Mouse (Mus musculus) heart, embryonic 16.5 days (tissue): ENCODE data around the gene Brd4. TPM values are rescaled to one million over a fixed set of nuclear protein-coding genes. Genes with fewer than 3 reads are reported as not detected.

Experiments used
- ATAC-seq: fragments of 200-750 bp; cut with Nextera tagmentation; replicated peaks from 2 replicates; pipeline ENCODE4 v1.8.0; 2017; ENCODE audit warnings: moderate number of reproducible peaks; ENCODE audit not compliant: insufficient read depth, low FRiP score; ENCODE audit errors: extremely low read depth
- H3K27ac ChIP-seq: fragments of 300-500 bp; sonication (generic); 2 replicates; pipeline ENCODE4 v1.5.1; 2014; ENCODE audit warnings: mild to moderate bottlenecking, low read length, control low read depth, moderate library complexity
- H3K27me3 ChIP-seq: fragments of 300-500 bp; sonication (generic); 2 replicates; pipeline ENCODE4 v1.6.1; 2014; ENCODE audit warnings: low read length, mixed read lengths; ENCODE audit not compliant: control insufficient read depth, insufficient read depth
- H3K36me3 ChIP-seq: fragments of 300-500 bp; sonication (generic); 2 replicates; pipeline ENCODE4 v1.6.1; 2014; ENCODE audit not compliant: control insufficient read depth, insufficient read depth
- H3K4me1 ChIP-seq: fragments of 300-500 bp; sonication (generic); 2 replicates; pipeline ENCODE4 v1.6.1; 2014; ENCODE audit warnings: low read length, mixed read lengths; ENCODE audit not compliant: control insufficient read depth, insufficient read depth
- H3K4me2 ChIP-seq: fragments of 300-500 bp; sonication (generic); 2 replicates; pipeline ENCODE4 v1.6.1; 2014; ENCODE audit warnings: low read depth, mild to moderate bottlenecking, control low read depth, low read length
- H3K4me3 ChIP-seq: fragments of 300-500 bp; sonication (generic); 2 replicates; pipeline ENCODE4 v1.5.1; 2014; ENCODE audit warnings: mild to moderate bottlenecking, control low read depth, low read length
- H3K9ac ChIP-seq: fragments of 300-500 bp; sonication (generic); 2 replicates; pipeline ENCODE4 v1.6.1; 2014; ENCODE audit warnings: low read length, control low read depth
- H3K9me3 ChIP-seq: fragments of 300-500 bp; sonication (generic); replicated peaks from 2 replicates; pipeline ENCODE4 v1.6.1; 2016; ENCODE audit warnings: low read length; ENCODE audit not compliant: control insufficient read depth
- WGBS: fragments of 180-500 bp; shearing (Covaris S2); extraction: QIAGEN DNeasy Blood & Tissue Kit; methylation state at CpG from one replicate; pipeline ENCODE4 v1.1.7; 2014; 5-methylcytosine and 5-hydroxymethylcytosine counted together
- polyA plus RNA-seq: library from polyadenylated mRNA; unstranded; fragments of >200 nt; fragmentation: Nextera tagmentation; extraction: Ambion mirVana; gene quantifications from 2 replicates; pipeline ENCODE4 v1.2.1, GENCODE M21; 2015

Brd4 gene
- polyA plus RNA-seq, 1 experiment from 2014 or later, result 54.1 TPM

GRCm38 (mm10) chr17:32253261-32253660, 31.3 kb downstream of the Brd4 start:
- Histone ChIP-seq H3K4me2 (no peak overlapping the region), H3K4me1 (peaks cover 14% of the 10 kb centered on the region), H3K36me3 (peaks cover 6% of the 10 kb centered on the region; the same call in 1 of the 2 replicates), H3K9me3 (no peaks in the 10 kb centered on the region), H3K9ac (no peak overlapping the region), H3K4me3 (no peak overlapping the region), H3K27me3 (no peaks in the 10 kb centered on the region), H3K27ac (no peak overlapping the region)
- WGBS, result 95% methylated on average over 2 of the region's 2 CpGs
- ATAC-seq, result no peak

DNA sequence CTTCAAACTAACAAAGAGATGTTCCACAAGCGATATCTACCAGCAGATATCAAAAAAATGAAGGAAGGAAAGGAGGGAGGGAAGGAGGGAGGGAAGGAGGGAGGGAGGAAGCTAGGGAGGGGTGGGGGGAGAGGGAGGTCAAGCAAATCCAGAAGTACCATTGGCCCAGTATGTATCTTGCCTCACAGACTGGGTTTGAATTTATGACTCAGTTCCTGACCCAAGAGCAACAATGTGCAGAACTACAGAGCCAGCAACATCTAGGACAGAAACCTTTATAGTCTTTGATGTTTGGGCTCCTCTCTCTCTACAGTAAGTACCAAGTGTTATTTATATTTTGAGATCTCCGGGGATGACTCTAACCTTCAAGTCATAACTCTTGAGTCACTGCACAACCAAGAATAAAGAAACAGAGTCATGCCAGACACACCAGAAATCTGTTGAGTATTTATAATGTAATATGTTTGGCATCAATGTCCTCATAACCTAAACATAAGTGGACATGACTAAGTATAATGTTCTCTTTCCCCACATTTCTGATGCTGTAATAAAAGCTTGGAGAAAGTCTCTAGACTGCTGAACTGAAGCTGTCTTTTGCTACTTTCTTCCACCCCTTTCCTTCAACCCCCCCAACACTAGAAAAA, 32.6 kb downstream of the Brd4 start:
- no peak for ATAC-seq
- no peak overlapping the region for H3K4me2 ChIP-seq
- H3K4me3 ChIP-seq, result no peak overlapping the region
- no peaks in the 10 kb centered on the region for H3K9me3 ChIP-seq
- H3K27me3 ChIP-seq, result no peaks in the 10 kb centered on the region
- H3K36me3 ChIP-seq, result peaks cover 6% of the 10 kb centered on the region; the same call in 1 of the 2 replicates
- H3K9ac ChIP-seq, result no peak overlapping the region
- H3K4me1 ChIP-seq, result peaks cover 4% of the 10 kb centered on the region
- 66% methylated on average over 2 of the region's 2 CpGs for WGBS
- H3K27ac ChIP-seq, result no peak overlapping the region

DNA sequence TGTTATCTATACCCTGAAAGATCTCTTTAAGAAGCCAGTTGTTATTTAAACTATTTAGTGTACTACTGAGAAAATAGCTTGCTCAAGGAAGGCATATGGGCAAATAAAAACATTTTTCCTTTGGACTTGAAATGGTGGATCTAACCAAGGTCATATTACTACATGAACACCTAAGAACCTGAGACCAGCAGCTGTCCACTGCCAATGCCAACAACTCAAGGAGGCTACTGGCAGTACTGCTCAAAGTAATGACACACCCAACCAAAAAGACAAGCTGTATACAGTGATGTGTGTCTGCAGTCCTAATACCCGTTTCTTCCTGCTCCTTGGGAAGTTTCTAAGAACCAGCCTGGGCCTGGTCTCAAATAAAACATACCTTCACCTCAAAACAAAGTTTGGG, 34.5 kb downstream of the Brd4 start:
- Histone ChIP-seq H3K4me2 (no peak overlapping the region), H3K4me1 (peaks cover 3% of the 10 kb centered on the region; the same call in 1 of the 2 replicates), H3K9ac (no peak overlapping the region), H3K4me3 (no peak overlapping the region), H3K9me3 (no peaks in the 10 kb centered on the region), H3K27me3 (no peaks in the 10 kb centered on the region), H3K27ac (no peak overlapping the region), H3K36me3 (peaks cover 6% of the 10 kb centered on the region; the same call in 1 of the 2 replicates)
- WGBS, result 85% methylated on average over 1 of the region's 1 CpGs
- no peak for ATAC-seq

DNA sequence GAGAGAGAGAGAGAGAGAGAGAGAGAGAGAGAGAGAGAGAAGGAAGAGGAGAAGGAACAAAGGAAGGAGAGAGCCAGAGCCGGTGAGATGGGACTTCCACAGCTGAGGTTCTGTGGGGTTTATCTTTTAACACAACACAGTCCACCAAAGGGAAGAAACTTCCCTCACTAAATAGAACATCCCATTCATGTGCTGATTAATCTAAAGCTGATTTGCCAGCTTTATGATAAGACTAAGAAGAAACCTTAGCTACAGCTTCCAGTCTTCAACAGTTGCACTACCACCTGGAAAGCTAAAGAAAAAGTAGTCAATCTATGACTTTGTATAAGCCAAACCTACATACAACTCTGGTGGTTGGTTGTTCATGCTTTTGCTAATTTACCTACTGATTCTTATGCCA, 36.3 kb downstream of the Brd4 start:
- Histone ChIP-seq H3K27me3 (no peaks in the 10 kb centered on the region), H3K27ac (no peak overlapping the region), H3K36me3 (peaks cover 6% of the 10 kb centered on the region; the same call in 1 of the 2 replicates), H3K9me3 (no peaks in the 10 kb centered on the region), H3K9ac (no peak overlapping the region), H3K4me1 (no peaks in the 10 kb centered on the region; the same call in 1 of the 2 replicates), H3K4me3 (no peak overlapping the region), H3K4me2 (no peak overlapping the region)
- WGBS, result 71% methylated on average over 1 of the region's 1 CpGs
- no peak for ATAC-seq

DNA sequence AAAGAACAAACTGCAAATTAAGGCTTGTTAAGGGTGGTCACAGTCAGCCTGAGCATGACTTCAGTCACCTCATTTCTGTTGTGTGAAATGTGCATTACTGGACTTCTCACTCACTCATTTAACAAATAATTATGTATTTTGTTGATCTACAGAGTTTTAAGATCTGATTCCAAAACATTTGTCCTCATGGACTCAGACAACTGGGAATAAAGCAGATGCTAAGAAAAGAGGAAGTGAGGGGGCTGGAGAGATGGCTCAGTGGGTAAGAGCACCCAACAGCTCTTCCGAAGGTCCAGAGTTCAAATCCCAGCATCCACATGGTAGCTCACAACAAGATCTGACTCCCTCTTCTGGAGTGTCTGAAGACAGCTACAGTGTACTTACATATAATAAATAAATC, 36.9 kb downstream of the Brd4 start:
- Histone ChIP-seq H3K27ac (no peak overlapping the region), H3K9ac (no peak overlapping the region), H3K36me3 (peaks cover 3% of the 10 kb centered on the region; the same call in 1 of the 2 replicates), H3K27me3 (no peaks in the 10 kb centered on the region), H3K9me3 (no peaks in the 10 kb centered on the region), H3K4me2 (no peak overlapping the region), H3K4me1 (peaks cover 3% of the 10 kb centered on the region), H3K4me3 (no peak overlapping the region)
- no peak for ATAC-seq
- 88% methylated on average over 1 of the region's 1 CpGs for WGBS

- Histone ChIP-seq H3K4me2 (no peak overlapping the region), H3K9ac (no peak overlapping the region), H3K4me3 (no peak overlapping the region), H3K36me3 (no peaks in the 10 kb centered on the region), H3K27ac (no peak overlapping the region), H3K27me3 (no peaks in the 10 kb centered on the region), H3K9me3 (no peaks in the 10 kb centered on the region), H3K4me1 (peaks cover 5% of the 10 kb centered on the region)
- 72% methylated on average over 5 of the region's 5 CpGs for WGBS
- ATAC-seq, result no peak
These were observed 38.4 kb downstream of the Brd4 start for GRCm38 (mm10) chr17:32246117-32246516.

GRCm38 (mm10) chr17:32240881-32241531, 43.5 kb downstream of the Brd4 start:
- H3K4me1 ChIP-seq, result peaks cover 25% of the 10 kb centered on the region
- WGBS, result 64% methylated on average over 2 of the region's 2 CpGs
- no peak for ATAC-seq

GRCm38 (mm10) chr17:32238589-32238988, 45.9 kb downstream of the Brd4 start:
- Histone ChIP-seq H3K4me3 (no peak overlapping the region), H3K4me1 (peaks cover 38% of the 10 kb centered on the region), H3K27me3 (no peaks in the 10 kb centered on the region), H3K4me2 (no peak overlapping the region), H3K27ac (no peak overlapping the region), H3K36me3 (peaks cover 6% of the 10 kb centered on the region), H3K9ac (no peak overlapping the region), H3K9me3 (no peaks in the 10 kb centered on the region)
- WGBS, result 46% methylated on average over 1 of the region's 1 CpGs
- ATAC-seq, result no peak

More at GRCm38 (mm10) chr17:32240881-32241531, 43.5 kb downstream of the Brd4 start:
- Histone ChIP-seq H3K9me3 (no peaks in the 10 kb centered on the region), H3K4me2 (no peak overlapping the region), H3K27me3 (no peaks in the 10 kb centered on the region), H3K9ac (no peak overlapping the region), H3K27ac (0 out of 2 replicates have a peak overlapping the region, but pooled peaks have one; percentile 1), H3K4me3 (no peak overlapping the region), H3K36me3 (peaks cover 6% of the 10 kb centered on the region)

DNA sequence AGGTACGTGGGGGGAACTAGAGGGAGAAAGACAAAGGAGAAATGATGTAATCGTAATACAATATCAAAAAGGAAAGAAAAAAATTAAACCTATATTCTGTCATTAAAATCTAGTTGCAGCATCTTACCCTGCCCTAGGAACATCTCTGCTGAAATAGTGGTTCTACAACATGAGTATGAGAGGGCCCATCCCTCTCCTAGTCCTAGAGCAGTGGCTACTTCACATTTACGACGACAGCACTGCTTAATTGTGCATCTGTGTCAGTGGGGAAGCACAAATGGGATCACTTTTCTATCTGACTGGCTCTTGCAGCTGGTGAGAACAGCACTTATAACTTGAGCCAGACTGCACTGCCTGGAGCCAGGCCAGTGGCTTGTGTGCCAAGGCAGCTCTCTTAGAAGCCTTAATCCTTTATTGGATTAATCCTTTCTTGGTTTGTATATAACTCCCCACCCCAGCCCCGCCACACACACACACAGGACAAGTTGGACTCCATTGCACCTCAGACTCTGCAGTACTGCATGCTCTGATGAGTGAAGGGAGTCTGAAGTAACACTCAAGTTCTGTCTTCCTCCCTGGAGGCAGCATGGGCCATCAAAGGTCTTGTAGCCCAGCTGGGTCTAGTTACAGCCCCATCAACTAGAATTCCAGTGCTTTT, 48.9 kb downstream of the Brd4 start:
- 53% methylated on average over 5 of the region's 5 CpGs for WGBS

More for the DNA sequence above, 48.9 kb downstream of the Brd4 start:
- Histone ChIP-seq H3K9me3 (no peaks in the 10 kb centered on the region), H3K27ac (peak overlapping the region; percentile 34), H3K36me3 (peaks cover 6% of the 10 kb centered on the region), H3K4me2 (peak overlapping the region; percentile 18; the same call in 1 of the 2 replicates), H3K9ac (no peak overlapping the region), H3K27me3 (no peaks in the 10 kb centered on the region), H3K4me3 (no peak overlapping the region), H3K4me1 (peaks cover 31% of the 10 kb centered on the region)
- peak; percentile 60 for ATAC-seq
